Mouse (Mus musculus) CH12.LX (cell line): ENCODE results near the gene Dnajb9.

Source experiments
- CTCF ChIP-seq, 2 experiments: IDR thresholded peaks in 1 of 2; conservative IDR thresholded peaks in 1 of 2; 2 replicates each; pipeline ENCODE4 v1.5.1; 2011 to 2012; ENCODE audit warnings: low read depth in 2 of 2, low read length in 2 of 2, improper control_type of control experiment in 1 of 2, inconsistent platforms in 1 of 2, mild to moderate bottlenecking in 1 of 2, moderate library complexity in 1 of 2
- EP300 ChIP-seq: IDR thresholded peaks from 2 replicates; pipeline ENCODE4 v1.6.1; 2011; ENCODE audit warnings: low read length, improper control_type of control experiment
- HCFC1 ChIP-seq: IDR thresholded peaks from 2 replicates; pipeline ENCODE4 v1.6.1; 2012; ENCODE audit warnings: low read depth, mild to moderate bottlenecking, inconsistent platforms, low read length, improper control_type of control experiment
- MAFK ChIP-seq: IDR thresholded peaks from 2 replicates; pipeline ENCODE4 v1.6.1; 2011; ENCODE audit warnings: low read length, improper control_type of control experiment; ENCODE audit not compliant: insufficient replicate concordance
- NRF1 ChIP-seq: IDR thresholded peaks from 2 replicates; pipeline ENCODE4 v1.6.1; 2014; ENCODE audit warnings: low read depth, mild to moderate bottlenecking, inconsistent platforms, low read length, improper control_type of control experiment, moderate library complexity
- RAD21 ChIP-seq: IDR thresholded peaks from 2 replicates; pipeline ENCODE4 v1.6.1; 2011; ENCODE audit warnings: low read depth, mild to moderate bottlenecking, low read length, improper control_type of control experiment, moderate library complexity
- SIN3A ChIP-seq: IDR thresholded peaks from 2 replicates; pipeline ENCODE4 v1.6.1; 2012; ENCODE audit warnings: low read length, improper control_type of control experiment, inconsistent platforms
- USF1 ChIP-seq: IDR thresholded peaks from 2 replicates; pipeline ENCODE4 v1.6.1; 2014; ENCODE audit warnings: low read depth, mild to moderate bottlenecking, inconsistent platforms, low read length, improper control_type of control experiment
- ZKSCAN1 ChIP-seq: IDR thresholded peaks from 2 replicates; pipeline ENCODE4 v1.6.1; 2012; ENCODE audit warnings: low read depth, inconsistent platforms, low read length, improper control_type of control experiment, borderline replicate concordance
- ZMIZ1 ChIP-seq: IDR thresholded peaks from 2 replicates; pipeline ENCODE4 v1.6.1; 2012; ENCODE audit warnings: low read depth, mild to moderate bottlenecking, inconsistent platforms, low read length, improper control_type of control experiment

GRCm38 (mm10) chr12:44248309-44248977, 38.3 kb upstream of the Dnajb9 start:
- no peak for TF ChIP-seq CTCF (conservative IDR thresholded peaks at IDR 0.05 in 1 of 2, IDR thresholded peaks at IDR 0.05 in 1 of 2; ENCODE audit: low read depth in 2 of 2, low read length in 2 of 2)
- TF ChIP-seq EP300, result no peak
- no peak for TF ChIP-seq HCFC1
- TF ChIP-seq ZKSCAN1, result no peak
- no peak for TF ChIP-seq RAD21
- no peak for TF ChIP-seq ZMIZ1
- no peak for TF ChIP-seq USF1
- no peak for TF ChIP-seq NRF1
- TF ChIP-seq SIN3A, result no peak
- TF ChIP-seq MAFK, result no peak
